Mouse (Mus musculus) lung, adult 2 months (tissue): ENCODE results near the gene Man1c1.

Experiments used
- CTCF ChIP-seq: fragments of 200-500 bp; IDR thresholded peaks from 2 replicates; pipeline ENCODE4 v1.5.1; 2011; ENCODE audit warnings: mild to moderate bottlenecking, low read length, control low read depth; ENCODE audit not compliant: insufficient read depth
- POLR2A ChIP-seq: fragments of 200-500 bp; IDR thresholded peaks from 2 replicates; pipeline ENCODE4 v1.6.1; 2011; ENCODE audit warnings: low read depth, mild to moderate bottlenecking, control low read depth, low read length, borderline replicate concordance; ENCODE audit errors: extremely low read depth

DNA sequence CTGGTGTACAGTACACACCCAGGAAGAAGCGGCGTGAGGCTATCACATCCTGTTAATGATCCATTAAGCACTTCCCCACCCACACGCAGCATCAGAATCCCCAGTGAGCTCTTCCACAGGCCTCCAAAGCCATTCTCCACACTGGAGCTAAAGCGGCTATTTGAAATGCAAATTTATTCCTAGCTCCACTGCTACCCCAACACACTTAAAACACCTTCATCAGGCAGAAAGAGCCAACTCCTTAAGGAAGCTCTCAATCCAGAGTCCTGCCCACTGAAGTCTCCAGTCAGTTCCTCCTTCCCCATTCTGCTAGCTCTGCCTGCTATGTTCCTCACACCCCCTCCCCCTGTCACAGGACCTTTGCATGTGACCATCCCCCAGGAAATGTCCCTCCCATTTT, 51.4 kb downstream of the Man1c1 start:
- TF ChIP-seq POLR2A (no peak), CTCF (no peak)
